Mouse (Mus musculus): ENCODE measurements around the gene Ccr10.
A peak's percentile ranks its signal among the peaks of the same experiment; 100 is the strongest.

Gene Ccr10

GRCm38 (mm10) chr11:101154648-101155047 is 20.6 kb downstream of the Ccr10 start:
- DNase-seq (ENCODE audit: low read depth, low spot score): no peak

DNA sequence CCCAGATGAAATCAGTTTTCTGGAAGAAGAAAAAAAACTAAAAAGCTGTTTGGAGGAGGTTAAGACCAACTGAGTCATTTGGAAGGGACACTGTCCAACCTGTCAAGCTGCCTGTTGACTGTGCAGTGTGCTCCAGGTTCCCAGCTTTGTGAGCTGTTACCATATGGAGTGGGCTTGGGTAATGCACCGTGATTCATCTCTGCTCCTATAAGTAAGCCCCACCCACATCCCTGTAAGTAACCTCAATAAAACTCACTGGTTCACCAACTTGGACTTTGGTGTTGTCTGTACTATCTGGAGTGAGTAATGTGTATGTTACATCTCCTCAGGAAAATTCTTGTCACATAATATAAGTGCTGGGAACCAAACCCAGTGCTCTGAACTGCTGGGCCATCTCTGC is 22.4 kb downstream of the Ccr10 start:
- no peak for DNase-seq (ENCODE audit: low read depth, low spot score)

- DNase-seq (ENCODE audit: low read depth, low spot score): no peak
Observed at GRCm38 (mm10) chr11:101151063-101151462, 24.2 kb downstream of the Ccr10 start.

DNA sequence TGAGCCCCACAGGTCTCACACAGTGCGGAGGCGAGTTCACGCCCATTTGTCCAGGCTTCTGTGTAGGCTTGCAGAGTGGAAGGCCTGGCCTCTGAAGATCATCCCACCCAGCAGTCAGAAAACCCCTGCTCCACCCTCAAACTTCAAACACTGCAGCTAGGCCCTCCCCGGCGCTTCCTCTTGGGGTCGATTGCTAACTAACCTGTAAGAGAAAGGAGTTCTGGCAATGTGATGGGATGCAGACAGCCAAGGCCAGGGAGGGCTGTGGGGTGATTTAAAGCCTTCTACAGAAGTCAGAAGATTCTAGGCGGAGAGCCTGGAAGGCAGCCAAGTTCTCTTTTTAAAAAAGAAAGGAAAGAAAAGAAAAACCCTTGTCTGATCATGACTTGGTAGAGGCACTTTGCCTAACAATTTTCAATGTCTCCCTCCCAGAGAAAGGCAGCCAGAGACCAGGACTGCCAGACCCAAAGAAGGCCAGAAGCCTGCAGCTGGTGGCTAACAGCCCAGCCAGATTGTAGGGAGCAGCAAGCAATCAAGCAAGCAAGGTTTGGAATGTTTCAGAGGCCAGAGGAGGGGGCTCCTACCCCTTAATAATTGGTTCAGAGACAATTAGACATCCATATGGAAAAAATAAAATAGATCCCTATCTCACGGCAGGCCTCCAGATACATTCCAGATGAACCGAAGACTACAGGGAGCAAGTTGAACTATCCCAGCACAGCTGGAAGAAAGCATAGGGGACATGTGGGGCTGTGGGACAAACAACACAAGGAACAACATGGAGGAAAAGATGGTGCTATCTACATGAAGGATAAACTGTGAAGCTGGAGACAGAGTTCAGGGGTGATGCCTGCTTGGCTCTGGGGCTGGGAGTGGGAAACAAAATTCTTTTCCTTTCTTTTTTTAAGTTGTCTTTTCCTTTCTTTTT is 25.8 kb downstream of the Ccr10 start:
- no peak for DNase-seq (ENCODE audit: low read depth, low spot score)

- DNase-seq (ENCODE audit: low read depth, low spot score): no peak
Observed at GRCm38 (mm10) chr11:101148751-101149150, 26.5 kb downstream of the Ccr10 start.

DNA sequence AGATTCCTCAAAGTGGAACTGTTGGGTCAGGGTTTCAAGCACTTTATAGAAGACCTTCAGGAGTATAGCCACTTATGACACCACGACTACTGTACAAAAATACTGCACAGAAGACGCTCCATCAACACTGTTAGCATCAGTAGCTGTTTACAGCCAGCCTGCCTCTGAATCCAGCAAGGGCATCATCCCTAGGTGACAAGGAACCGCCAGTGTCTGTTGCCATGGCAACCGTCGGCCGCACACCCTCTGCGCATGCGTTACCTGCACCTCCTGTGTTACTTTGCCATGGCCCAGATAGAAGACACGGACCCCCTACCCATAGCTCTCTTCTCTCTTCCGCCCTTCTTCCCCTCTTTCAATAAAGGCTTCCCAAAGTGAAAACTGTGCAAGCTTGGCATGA is 28.9 kb downstream of the Ccr10 start:
- peak; percentile 30 for DNase-seq (ENCODE audit: low read depth, low spot score)

DNA sequence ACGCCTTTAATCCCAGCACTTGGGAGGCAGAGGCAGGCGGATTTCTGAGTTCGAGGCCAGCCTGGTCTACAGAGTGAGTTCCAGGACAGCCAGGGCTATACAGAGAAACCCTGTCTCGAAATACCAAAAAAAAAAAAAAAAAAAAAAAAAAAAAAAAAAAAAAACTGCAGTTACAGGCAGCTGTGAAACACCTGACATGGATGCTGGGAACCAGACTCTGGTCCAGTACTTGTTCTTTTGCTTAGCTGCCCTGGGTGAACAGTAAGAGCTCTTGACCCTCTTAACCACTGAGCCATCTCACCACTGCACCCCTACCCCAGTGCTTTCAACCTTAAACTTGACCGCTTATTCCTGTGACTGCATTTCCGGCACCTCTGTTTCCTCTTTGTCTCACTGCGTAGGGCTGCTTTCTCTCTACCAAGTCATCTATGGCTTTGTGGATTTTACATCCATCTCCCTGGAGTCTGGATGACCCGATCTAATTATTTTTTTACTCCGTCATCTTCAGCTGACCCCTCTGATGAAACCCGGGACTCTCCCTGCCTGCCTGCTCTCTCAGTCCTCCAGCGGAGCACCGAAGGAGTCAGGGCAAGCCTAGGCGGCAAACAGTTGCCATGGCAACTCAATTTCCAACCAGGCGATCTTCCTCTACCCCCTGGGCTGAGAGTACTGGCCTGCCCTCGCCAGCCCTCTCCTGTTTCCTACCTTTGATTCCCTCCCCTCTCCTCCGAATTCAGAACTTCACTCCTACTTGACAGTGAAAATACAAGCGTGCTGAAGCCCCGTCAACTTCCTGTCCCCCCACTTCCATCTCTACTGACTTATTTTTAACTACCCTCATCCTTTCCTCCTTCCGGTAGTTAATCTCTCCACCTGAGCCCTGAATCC is 31.7 kb downstream of the Ccr10 start:
- peak; percentile 75 for DNase-seq (ENCODE audit: low read depth, low spot score)

DNA sequence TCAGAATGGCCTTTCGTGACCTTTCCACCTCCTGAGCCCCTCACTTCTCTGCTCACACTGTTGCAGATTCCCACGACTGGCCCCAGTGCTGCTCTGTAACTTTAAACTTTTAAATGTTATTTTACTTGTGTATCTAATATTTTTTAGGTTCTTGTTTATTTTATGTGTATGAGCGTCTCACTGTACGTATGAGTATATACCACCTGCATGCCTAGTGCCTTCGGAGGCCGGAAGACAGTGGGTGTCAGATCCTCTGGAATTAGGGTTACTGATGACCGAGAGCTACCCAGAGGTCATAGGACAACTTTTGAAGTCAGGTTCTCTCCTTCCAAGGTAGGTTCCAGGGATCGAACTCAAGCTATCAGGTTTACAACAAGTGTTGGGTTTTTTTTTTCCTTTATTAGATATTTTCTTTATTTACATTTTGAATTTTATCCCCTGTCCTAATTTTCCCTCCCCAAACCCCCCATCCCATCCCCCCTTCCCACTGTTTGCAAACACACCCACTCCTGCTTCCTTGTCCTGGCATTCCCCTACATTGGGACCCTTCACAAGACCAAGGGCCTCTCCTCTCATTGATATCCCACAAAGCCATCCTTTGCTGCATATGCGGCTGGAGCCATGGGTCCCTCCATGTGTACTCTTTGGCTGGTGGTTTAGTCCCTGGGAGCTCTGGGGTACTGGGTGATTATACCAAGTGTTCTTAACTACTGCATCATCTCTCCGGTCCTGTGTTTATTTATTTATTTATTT is 32.9 kb downstream of the Ccr10 start:
- DNase-seq (ENCODE audit: low read depth, low spot score): no peak

GRCm38 (mm10) chr11:101141088-101141487 is 34.2 kb downstream of the Ccr10 start:
- no peak for DNase-seq (ENCODE audit: low read depth, low spot score)

- DNase-seq (ENCODE audit: low read depth, low spot score): no peak
Observed at GRCm38 (mm10) chr11:101140164-101140819, 35.0 kb downstream of the Ccr10 start.

GRCm38 (mm10) chr11:101138536-101139181 is 36.6 kb downstream of the Ccr10 start:
- DNase-seq (ENCODE audit: low read depth, low spot score): no peak

GRCm38 (mm10) chr11:101137000-101137399 is 38.2 kb downstream of the Ccr10 start:
- no peak for DNase-seq (ENCODE audit: low read depth, low spot score)

DNA sequence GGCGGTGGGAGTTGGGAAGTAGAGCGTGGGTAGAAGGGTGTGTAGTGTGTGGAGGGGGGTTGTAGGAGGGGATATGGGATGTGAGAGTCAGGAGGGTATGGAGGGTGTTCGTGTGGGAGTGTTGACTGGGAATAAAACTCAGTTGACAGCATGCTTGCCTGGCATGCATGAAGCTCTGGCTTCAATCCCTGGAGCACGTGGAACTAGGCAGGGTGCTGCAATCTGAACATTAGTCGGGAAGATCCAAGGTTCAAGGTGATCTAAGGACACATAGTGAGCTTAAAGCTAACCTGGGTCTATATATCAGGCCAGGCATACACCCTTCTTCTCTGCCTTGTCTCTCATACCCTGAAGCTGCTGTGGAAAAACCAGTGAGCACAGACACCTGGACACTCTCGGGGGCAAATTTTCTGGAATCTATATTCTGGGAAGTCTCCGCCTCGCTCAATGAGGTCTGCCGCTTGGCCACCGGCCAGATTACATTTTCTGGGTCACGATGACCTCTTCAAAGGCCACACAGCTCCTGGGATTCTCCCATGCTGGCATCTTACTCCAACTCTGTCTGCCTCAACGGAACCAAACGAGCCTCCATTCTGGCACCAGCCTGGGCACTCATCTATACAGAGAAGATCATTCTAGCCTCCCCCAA is 40.9 kb downstream of the Ccr10 start:
- DNase-seq (ENCODE audit: low read depth, low spot score): no peak

DNA sequence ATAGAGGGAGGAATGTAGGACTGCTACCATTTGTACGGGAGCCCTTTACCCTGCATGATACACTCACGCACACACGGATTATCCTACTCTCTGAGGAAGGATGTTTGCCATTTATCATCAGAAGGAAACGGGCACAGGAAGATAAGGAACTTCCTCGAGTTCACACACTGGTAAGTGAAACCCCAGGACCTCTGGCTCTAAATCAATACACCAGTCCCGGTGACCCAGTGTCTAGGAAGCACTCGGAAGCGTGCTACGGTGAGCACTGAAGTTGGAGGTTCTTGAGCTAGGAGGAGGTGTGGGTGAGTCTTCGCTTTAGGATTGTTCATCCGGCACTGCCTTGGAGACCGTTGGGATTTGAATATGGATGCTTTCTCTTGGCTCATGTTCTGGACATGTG is 42.2 kb downstream of the Ccr10 start:
- DNase-seq (ENCODE audit: low read depth, low spot score): no peak

- peak; percentile 51 for DNase-seq (ENCODE audit: low read depth, low spot score)
Observed at GRCm38 (mm10) chr11:101131701-101132100, 43.5 kb downstream of the Ccr10 start.

GRCm38 (mm10) chr11:101131187-101131586 is 44.1 kb downstream of the Ccr10 start:
- no peak for DNase-seq (ENCODE audit: low read depth, low spot score)

DNA sequence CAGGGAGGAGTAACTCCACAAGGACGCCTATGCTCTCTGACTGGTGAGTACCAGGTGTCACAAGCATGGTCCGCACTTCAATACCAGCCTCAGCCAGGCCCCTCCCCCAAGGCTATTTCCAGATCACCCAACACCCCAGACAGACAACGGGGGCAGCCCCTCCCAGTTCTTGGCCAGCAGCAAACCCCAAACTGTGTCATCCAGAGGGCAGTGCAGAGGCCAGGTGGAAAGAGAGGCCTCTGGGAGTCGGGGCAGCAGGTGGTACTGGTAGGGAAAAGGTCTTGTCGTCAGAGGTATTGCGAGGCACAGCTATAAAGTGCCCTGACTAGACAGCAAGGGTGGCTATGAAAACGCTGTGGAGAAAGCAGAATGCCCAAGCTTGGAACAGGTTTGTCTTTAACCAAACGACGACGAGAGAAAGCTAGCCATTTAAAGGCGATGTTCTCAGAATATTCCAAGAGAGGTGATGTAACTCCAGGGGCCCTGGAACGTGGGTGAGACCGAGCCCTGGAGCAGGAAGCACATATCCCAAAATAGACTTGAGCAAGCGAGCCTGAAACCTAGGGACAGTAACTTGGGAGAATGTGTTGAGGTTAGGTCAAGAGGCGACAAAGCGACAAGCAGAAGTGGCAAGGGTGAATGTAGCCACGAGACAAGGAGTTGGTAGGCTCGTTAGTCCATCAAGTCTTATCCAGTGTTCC is 45.0 kb downstream of the Ccr10 start:
- DNase-seq (ENCODE audit: low read depth, low spot score): no peak

DNA sequence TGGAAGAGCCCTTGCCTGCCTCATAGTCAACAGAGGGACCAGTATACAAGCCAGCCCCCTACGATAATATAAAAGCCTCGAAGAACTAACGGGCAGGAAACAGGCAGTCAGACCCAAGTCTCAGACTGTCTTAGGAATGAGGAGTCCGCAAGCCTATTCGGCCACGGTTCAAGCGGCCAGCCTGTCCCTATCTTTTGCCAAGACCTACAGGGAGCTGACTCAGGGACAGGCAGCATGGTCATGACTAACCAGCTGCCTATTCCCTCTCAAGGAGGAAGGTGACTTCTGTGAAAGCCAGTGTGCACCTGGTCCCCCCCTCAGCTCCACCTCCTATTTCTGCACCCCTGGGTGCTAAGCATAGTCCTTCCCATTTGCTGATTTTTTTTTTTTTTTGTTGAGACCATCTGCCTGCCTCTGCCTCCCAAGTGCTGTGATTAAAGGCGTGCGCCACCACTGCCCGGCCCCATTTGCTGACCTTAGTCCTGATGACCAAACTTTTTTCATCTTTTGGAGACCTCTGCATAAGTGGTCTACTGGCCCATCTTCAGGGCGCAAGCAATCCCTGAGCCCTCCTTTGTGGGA is 46.2 kb downstream of the Ccr10 start:
- DNase-seq (ENCODE audit: low read depth, low spot score): no peak

GRCm38 (mm10) chr11:101127075-101127474 is 48.2 kb downstream of the Ccr10 start:
- DNase-seq (ENCODE audit: low read depth, low spot score): peak; percentile 36
